Mouse (Mus musculus) lung, adult 18-20 months (tissue): ENCODE data around the gene Prl2c1.
"Not testable (repeated sequence)": the region's sequence is repeated elsewhere in the genome, so short reads cannot be mapped to it uniquely, and the experiment has no call there.

ENCODE experiments used
- DNase-seq, 2 experiments: peaks; one replicate each; pipeline ENCODE4 v3.0.0; 2022; ENCODE audit warnings: mixed read lengths in 2 of 2

The Prl2c1 gene

GRCm38 (mm10) chr13:27849042-27849441, at the start of gene Prl2c1:
Prl2c1 (plus strand) TSS chr13:27849342.
- DNase-seq = no peak

GRCm38 (mm10) chr13:27801354-27801753, 47.8 kb upstream of the Prl2c1 start, which contains the start of gene Prl2a1:
Prl2a1 (plus strand) TSS chr13:27801654.
- DNase-seq = no peak

- DNase-seq = no peak
Observed at GRCm38 (mm10) chr13:27802765-27803164, 46.4 kb upstream of the Prl2c1 start.

GRCm38 (mm10) chr13:27904236-27904635, 55.1 kb downstream of the Prl2c1 start:
- DNase-seq = not testable (repeated sequence)
